Mouse (Mus musculus): ENCODE data around the gene Spint2.

Gene Spint2

GRCm38 (mm10) chr7:29303738-29304462 is 22.2 kb upstream of the Spint2 start, which contains the start of gene Dpf1:
Gene Dpf1, plus strand, starts transcription at chr7:29303951.
- DNase-seq (ENCODE audit: low spot score): peak; percentile 92

GRCm38 (mm10) chr7:29302641-29303040 is 20.9 kb upstream of the Spint2 start:
- peak; percentile 2 for DNase-seq (ENCODE audit: low spot score)

GRCm38 (mm10) chr7:29301127-29301566 is 19.4 kb upstream of the Spint2 start:
- DNase-seq (ENCODE audit: low spot score): peak; percentile 74

GRCm38 (mm10) chr7:29296998-29297397 is 15.3 kb upstream of the Spint2 start:
- peak; percentile 79 for DNase-seq (ENCODE audit: low spot score)

- no peak for DNase-seq (ENCODE audit: low spot score)
Measured at GRCm38 (mm10) chr7:29295861-29296647, 14.3 kb upstream of the Spint2 start.

- no peak for DNase-seq (ENCODE audit: low spot score)
Measured at GRCm38 (mm10) chr7:29294111-29294761, 12.5 kb upstream of the Spint2 start.

- no peak for DNase-seq (ENCODE audit: low spot score)
Measured at GRCm38 (mm10) chr7:29293131-29294065, 11.7 kb upstream of the Spint2 start.

- no peak for DNase-seq (ENCODE audit: low spot score)
Measured at GRCm38 (mm10) chr7:29292458-29293098, 10.9 kb upstream of the Spint2 start.

GRCm38 (mm10) chr7:29291616-29292457 is 10.1 kb upstream of the Spint2 start:
- DNase-seq (ENCODE audit: low spot score): peak; percentile 56

- peak; percentile 64 for DNase-seq (ENCODE audit: low spot score)
Measured at GRCm38 (mm10) chr7:29290691-29291485, 9.2 kb upstream of the Spint2 start.

- peak; percentile 21 for DNase-seq (ENCODE audit: low spot score)
Measured at GRCm38 (mm10) chr7:29289856-29290255, 8.1 kb upstream of the Spint2 start.

- DNase-seq (ENCODE audit: low spot score): peak; percentile 66
Measured at GRCm38 (mm10) chr7:29288942-29289638, 7.4 kb upstream of the Spint2 start, which contains the start of gene Ppp1r14a. Gene Ppp1r14a, plus strand, starts transcription at chr7:29289308.

GRCm38 (mm10) chr7:29288079-29288478 is 6.4 kb upstream of the Spint2 start:
- DNase-seq (ENCODE audit: low spot score): no peak

- no peak for DNase-seq (ENCODE audit: low spot score)
Measured at GRCm38 (mm10) chr7:29287481-29287880, 5.8 kb upstream of the Spint2 start.

- DNase-seq (ENCODE audit: low spot score): no peak
Measured at GRCm38 (mm10) chr7:29284523-29284922, 2.8 kb upstream of the Spint2 start.

- DNase-seq (ENCODE audit: low spot score): no peak
Measured at GRCm38 (mm10) chr7:29283876-29284275, 2.2 kb upstream of the Spint2 start.

- no peak for DNase-seq (ENCODE audit: low spot score)
Measured at GRCm38 (mm10) chr7:29282074-29282554, 402 bp upstream of the Spint2 start.

GRCm38 (mm10) chr7:29280801-29281200 is 911 bp downstream of the Spint2 start:
- no peak for DNase-seq (ENCODE audit: low spot score)

Measured in layer of hippocampus, adult 11-12 months (tissue).